Mouse (Mus musculus) cortical plate, adult 2 months (tissue): ENCODE results near the gene Plppr2. TPM values are rescaled to one million over a fixed set of nuclear protein-coding genes. Genes with fewer than 3 reads are reported as not detected.

ENCODE experiments used
- H3K27ac ChIP-seq: fragments of 200-500 bp; 2 replicates; pipeline ENCODE4 v1.5.1; 2012; ENCODE audit warnings: low read length, control low read depth, inconsistent platforms; ENCODE audit not compliant: insufficient read depth
- H3K4me1 ChIP-seq: fragments of 200-500 bp; 2 replicates; pipeline ENCODE4 v1.6.1; 2011; ENCODE audit warnings: low read length; ENCODE audit not compliant: control insufficient read depth, insufficient read depth
- H3K4me3 ChIP-seq: fragments of 200-500 bp; 2 replicates; pipeline ENCODE4 v1.5.1; 2011; ENCODE audit warnings: mild to moderate bottlenecking, low read length, control low read depth; ENCODE audit not compliant: insufficient read depth
- CTCF ChIP-seq: fragments of 200-500 bp; IDR thresholded peaks from 2 replicates; pipeline ENCODE4 v1.5.1; 2011; ENCODE audit warnings: mild to moderate bottlenecking, control low read depth, low read length; ENCODE audit not compliant: insufficient read depth; ENCODE audit errors: extremely low read depth
- POLR2A ChIP-seq: fragments of 200-500 bp; IDR thresholded peaks from 2 replicates; pipeline ENCODE4 v1.6.1; 2011; ENCODE audit warnings: mild to moderate bottlenecking, low read length, control low read depth; ENCODE audit not compliant: insufficient read depth; ENCODE audit errors: extremely low read depth
- polyA plus RNA-seq: library from polyadenylated mRNA; depleted of rRNA; stranded (reverse); fragments of >200 nt; gene quantifications from 2 replicates; pipeline ENCODE4 v1.2.3, GENCODE M21; 2012

The Plppr2 gene
- polyA plus RNA-seq, 1 experiment: 183 TPM

GRCm38 (mm10) chr9:21918692-21919384 is 18.0 kb upstream of the Plppr2 start:
- Histone ChIP-seq H3K4me1 (no peaks in the 10 kb centered on the region; the same call in 1 of the 2 replicates), H3K27ac (peak overlapping the region; percentile 32; the same call in 1 of the 2 replicates), H3K4me3 (peak overlapping the region; percentile 74; the same call in 1 of the 2 replicates)
- no peak for TF ChIP-seq POLR2A
- no peak for TF ChIP-seq CTCF

- H3K4me1 ChIP-seq: no peaks in the 10 kb centered on the region; the same call in 1 of the 2 replicates
- H3K27ac ChIP-seq: no peak overlapping the region
- TF ChIP-seq POLR2A (no peak), CTCF (no peak)
- H3K4me3 ChIP-seq: no peak overlapping the region
Measured at GRCm38 (mm10) chr9:21923036-21923435, 13.8 kb upstream of the Plppr2 start.

DNA sequence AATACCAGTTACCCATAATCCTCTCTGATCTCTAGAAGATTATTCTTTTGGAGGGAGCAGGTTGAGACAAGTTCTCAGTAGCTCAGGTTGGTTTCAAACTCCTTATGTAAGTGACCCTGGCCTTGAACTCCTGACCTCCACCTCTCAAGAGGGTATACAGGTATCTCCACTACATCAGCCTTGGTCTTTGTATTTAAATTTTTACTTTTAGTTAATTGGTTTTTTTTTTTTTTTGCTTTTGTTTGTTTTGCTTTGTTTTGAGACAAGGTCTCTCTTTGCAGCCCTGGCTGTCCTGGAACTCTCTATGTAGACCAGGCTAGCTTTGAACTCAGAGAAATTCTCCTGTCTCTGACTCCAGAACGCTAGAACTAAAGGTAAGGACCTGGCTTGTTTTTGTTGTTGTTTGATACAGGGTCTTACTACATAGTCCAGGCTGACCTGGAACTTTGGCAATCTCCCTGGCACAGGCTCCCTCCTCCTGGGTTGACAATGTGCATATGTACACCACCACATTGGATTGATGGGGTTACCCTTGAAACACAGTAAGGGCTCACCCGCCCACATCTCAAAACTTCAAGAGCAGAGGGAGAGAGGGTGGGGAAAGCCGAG is 13.2 kb upstream of the Plppr2 start:
- H3K4me1 ChIP-seq: no peaks in the 10 kb centered on the region; the same call in 1 of the 2 replicates
- H3K4me3 ChIP-seq: no peak overlapping the region
- no peak overlapping the region for H3K27ac ChIP-seq
- TF ChIP-seq POLR2A: no peak
- no peak for TF ChIP-seq CTCF

DNA sequence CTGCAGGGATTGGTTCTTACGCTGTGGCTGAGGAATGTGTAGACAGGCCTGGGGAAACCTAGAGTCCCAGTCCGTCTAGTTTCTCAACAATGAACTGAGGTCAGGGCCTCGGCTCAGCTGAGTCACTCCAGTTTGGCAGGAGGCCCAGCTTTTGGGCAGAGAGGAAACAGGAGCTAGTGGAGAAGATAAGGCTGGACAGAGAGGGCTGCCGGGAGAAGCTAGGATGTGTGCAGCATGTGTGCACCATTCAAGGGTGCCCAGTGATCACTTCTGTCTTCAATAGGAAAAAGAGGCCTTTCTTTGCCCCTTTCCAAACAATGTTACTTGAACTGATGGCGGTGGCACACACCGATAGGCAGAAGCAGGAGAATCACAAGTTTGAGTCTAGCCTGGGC is 12.7 kb upstream of the Plppr2 start:
- Histone ChIP-seq H3K4me3 (no peak overlapping the region), H3K27ac (no peak overlapping the region), H3K4me1 (no peaks in the 10 kb centered on the region; the same call in 1 of the 2 replicates)
- no peak for TF ChIP-seq POLR2A
- no peak for TF ChIP-seq CTCF

- no peaks in the 10 kb centered on the region; the same call in 1 of the 2 replicates for H3K4me1 ChIP-seq
- TF ChIP-seq POLR2A: no peak
- no peak for TF ChIP-seq CTCF
- no peak overlapping the region for H3K4me3 ChIP-seq
- H3K27ac ChIP-seq: no peak overlapping the region
Measured at GRCm38 (mm10) chr9:21925034-21925433, 11.8 kb upstream of the Plppr2 start.

DNA sequence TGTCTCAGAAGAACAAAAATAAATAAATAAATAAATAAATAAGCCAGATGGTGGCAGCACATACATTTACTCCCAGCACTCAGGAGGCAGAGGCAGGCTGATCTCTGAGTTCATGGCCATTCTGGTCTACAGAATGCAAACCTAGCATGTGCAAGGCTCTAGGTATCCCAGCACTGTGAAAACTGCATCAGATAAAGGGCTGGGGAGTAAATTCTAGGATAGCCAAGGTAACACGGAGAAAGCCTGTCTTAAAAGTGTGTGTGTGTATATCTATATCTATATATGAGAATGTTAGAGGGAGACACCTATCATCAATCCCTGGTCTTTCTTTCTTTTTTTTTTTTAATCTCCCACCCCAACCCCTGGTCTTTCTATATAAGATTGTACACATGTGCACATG is 11.3 kb upstream of the Plppr2 start:
- no peak for TF ChIP-seq CTCF
- no peak for TF ChIP-seq POLR2A
- no peak overlapping the region for H3K27ac ChIP-seq
- H3K4me3 ChIP-seq: no peak overlapping the region

DNA sequence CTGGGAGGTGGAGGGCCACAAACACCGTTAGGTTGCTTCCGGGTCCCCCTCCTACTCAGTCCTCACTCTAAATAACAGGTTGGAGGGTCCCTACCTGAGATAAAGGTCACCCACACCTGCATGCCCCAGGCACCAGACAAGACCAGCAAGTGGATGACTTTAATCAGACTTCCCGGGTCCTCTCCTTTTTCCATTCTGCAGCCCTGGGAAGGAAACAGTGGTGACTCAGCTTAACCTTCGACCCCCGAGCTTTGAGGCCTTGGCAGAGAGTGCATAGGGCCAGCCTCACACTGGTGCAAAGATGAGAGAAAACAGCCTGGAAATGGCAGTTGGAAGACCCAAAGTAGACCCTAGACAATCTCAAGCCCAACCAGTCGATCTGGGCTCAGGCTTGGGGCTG is 10.7 kb upstream of the Plppr2 start:
- Histone ChIP-seq H3K4me3 (peak overlapping the region; percentile 31), H3K4me1 (no peaks in the 10 kb centered on the region; the same call in 1 of the 2 replicates), H3K27ac (no peak overlapping the region)
- TF ChIP-seq POLR2A (no peak), CTCF (no peak)

More for the DNA sequence above, 11.3 kb upstream of the Plppr2 start:
- no peaks in the 10 kb centered on the region; the same call in 1 of the 2 replicates for H3K4me1 ChIP-seq

DNA sequence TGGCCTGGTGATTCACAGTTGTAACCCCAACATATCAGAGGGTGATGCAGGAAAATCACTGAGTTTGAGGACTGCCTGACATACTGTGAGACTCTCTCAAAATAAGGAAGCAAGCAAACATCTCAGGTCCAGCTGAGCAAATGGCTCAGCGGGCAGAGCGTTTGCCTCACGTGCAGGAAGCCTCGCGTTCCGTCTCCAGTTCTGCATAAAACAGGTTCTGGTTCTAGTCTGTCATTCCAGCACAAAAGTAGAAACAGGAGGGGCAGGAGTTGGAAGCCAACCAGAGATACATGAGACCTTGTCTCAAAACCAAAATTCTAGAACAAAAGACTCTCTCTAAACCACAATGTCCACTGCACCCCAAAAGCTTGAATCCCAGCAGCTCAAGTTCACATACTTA is 10.0 kb upstream of the Plppr2 start:
- no peak overlapping the region for H3K27ac ChIP-seq
- TF ChIP-seq CTCF (no peak), POLR2A (no peak)
- no peaks in the 10 kb centered on the region; the same call in 1 of the 2 replicates for H3K4me1 ChIP-seq
- peak overlapping the region; percentile 31 for H3K4me3 ChIP-seq

GRCm38 (mm10) chr9:21927208-21927753 is 9.6 kb upstream of the Plppr2 start, which contains the start of the genes Ccdc159 and Tmem205:
Gene Ccdc159, plus strand, starts transcription at chr9:21927471.
Gene Tmem205, minus strand, starts transcription at chr9:21927556.
- Histone ChIP-seq H3K4me1 (no peaks in the 10 kb centered on the region; the same call in 1 of the 2 replicates), H3K4me3 (peak within 1 kb of the TSS; percentile 31), H3K27ac (no peak within 1 kb of the TSS)
- TF ChIP-seq CTCF: no peak
- TF ChIP-seq POLR2A: peak; percentile 94
